Mouse (Mus musculus) heart, postnatal 0 days (tissue): ENCODE results near the gene Trafd1. TPM values are rescaled to one million over a fixed set of nuclear protein-coding genes. Genes with fewer than 3 reads are reported as not detected.

Experiments used
- ATAC-seq: fragments of 200-750 bp; cut with Nextera tagmentation; 2 replicates; pipeline ENCODE4 v1.8.0; 2017; ENCODE audit warnings: low read depth, moderate number of reproducible peaks, moderate library complexity; ENCODE audit not compliant: insufficient read depth
- DNase-seq: peaks from one replicate; pipeline ENCODE4 v3.0.0-alpha.2; 2016; ENCODE audit warnings: low spot score
- H3K27ac ChIP-seq: fragments of 300-500 bp; sonication (generic); 2 replicates; pipeline ENCODE4 v1.5.1; 2014; ENCODE audit warnings: low read depth, mild to moderate bottlenecking
- H3K27me3 ChIP-seq: fragments of 300-500 bp; sonication (generic); 2 replicates; pipeline ENCODE4 v1.6.1; 2014; ENCODE audit warnings: low read length, mixed read lengths; ENCODE audit not compliant: control insufficient read depth, insufficient read depth
- H3K36me3 ChIP-seq: fragments of 300-500 bp; sonication (generic); replicated peaks from 2 replicates; pipeline ENCODE4 v1.6.1; 2014; ENCODE audit warnings: low read length, mixed read lengths; ENCODE audit not compliant: control insufficient read depth, insufficient read depth
- H3K4me1 ChIP-seq: fragments of 300-500 bp; sonication (generic); 2 replicates; pipeline ENCODE4 v1.6.1; 2014; ENCODE audit warnings: antibody characterized with exemption; ENCODE audit not compliant: control insufficient read depth, insufficient read depth
- H3K4me2 ChIP-seq: fragments of 300-500 bp; sonication (generic); 2 replicates; pipeline ENCODE4 v1.6.1; 2014; ENCODE audit warnings: low read depth, mild to moderate bottlenecking, low read length, moderate library complexity
- H3K4me3 ChIP-seq: fragments of 300-500 bp; sonication (generic); 2 replicates; pipeline ENCODE4 v1.5.1; 2014; ENCODE audit warnings: low read depth, low read length
- H3K9ac ChIP-seq: fragments of 300-500 bp; sonication (generic); replicated peaks from 2 replicates; pipeline ENCODE4 v1.6.1; 2014; ENCODE audit warnings: low read depth, low read length, mixed read lengths
- H3K9me3 ChIP-seq: fragments of 300-500 bp; sonication (generic); replicated peaks from 2 replicates; pipeline ENCODE4 v1.6.1; 2016; ENCODE audit warnings: low read length; ENCODE audit not compliant: control insufficient read depth
- CTCF ChIP-seq: IDR thresholded peaks from 2 replicates; pipeline ENCODE4 v1.5.1; 2016; ENCODE audit warnings: antibody characterized with exemption, control low read depth, low read depth
- EP300 ChIP-seq: IDR thresholded peaks from 2 replicates; pipeline ENCODE4 v1.6.1; 2016; ENCODE audit warnings: antibody characterized with exemption, low read depth
- WGBS: fragments of 180-500 bp; shearing (Covaris S2); extraction: QIAGEN DNeasy Blood & Tissue Kit; methylation state at CpG from one replicate; pipeline ENCODE4 v1.1.7; 2014; 5-methylcytosine and 5-hydroxymethylcytosine counted together
- polyA plus RNA-seq: library from polyadenylated mRNA; unstranded; fragments of >200 nt; fragmentation: Nextera tagmentation; extraction: Ambion mirVana; gene quantifications from 2 replicates; pipeline ENCODE4 v1.2.1, GENCODE M21; 2015
- total RNA-seq: library from RNA; depleted of rRNA; stranded (reverse); fragments of >200 nt; gene quantifications from 2 replicates; pipeline ENCODE4 v1.2.3, GENCODE M21; 2014; ENCODE audit warnings: low replicate concordance; rRNA removed

The Trafd1 gene
- total and polyA plus RNA-seq, 2 experiments from 2014 or later: 67.7 to 83.8 TPM

DNA sequence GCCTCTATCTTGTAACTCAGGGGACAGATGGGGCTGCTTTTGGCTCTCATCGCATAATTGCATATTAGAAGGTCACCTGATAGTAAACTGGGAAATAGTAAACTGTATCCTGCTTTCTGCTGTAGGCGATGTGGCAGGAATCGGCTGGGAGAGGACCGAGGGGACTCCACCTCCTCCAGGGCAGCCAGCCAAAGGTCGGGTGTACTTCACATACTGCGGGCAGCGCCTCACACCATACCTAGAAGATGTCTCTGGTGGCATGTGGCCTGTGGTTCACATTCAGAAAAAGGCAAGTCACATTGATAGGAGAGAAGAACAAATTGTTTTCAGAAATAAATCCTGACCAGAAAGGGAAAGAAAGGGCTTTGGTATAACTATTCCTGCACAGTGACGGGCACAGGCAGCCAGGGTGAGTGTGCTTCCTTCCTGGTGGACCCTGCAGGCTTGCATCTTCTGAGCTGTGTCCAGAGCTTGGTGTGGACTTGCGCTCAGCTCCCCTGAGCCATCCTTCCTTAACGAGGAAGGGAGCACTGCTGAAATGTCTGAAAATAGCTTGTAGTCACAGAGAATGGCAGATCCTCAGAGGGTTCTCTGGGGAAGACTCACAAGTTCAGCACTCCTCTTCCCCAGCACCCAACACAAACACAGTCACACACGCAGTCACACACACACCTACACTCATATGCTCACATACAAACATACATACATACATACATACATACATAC, 55.9 kb downstream of the Trafd1 start:
- Histone ChIP-seq H3K4me2 (peak overlapping the region; percentile 32), H3K4me1 (no peaks in the 10 kb centered on the region), H3K27me3 (no peaks in the 10 kb centered on the region), H3K27ac (peak overlapping the region; percentile 76), H3K9me3 (no peaks in the 10 kb centered on the region), H3K9ac (peak overlapping the region; percentile 22; the same call in 1 of the 2 replicates), H3K36me3 (peaks cover 74% of the 10 kb centered on the region), H3K4me3 (peak overlapping the region; percentile 28)
- peak; percentile 47; the same call in 1 of the 2 replicates for ATAC-seq
- WGBS: 53% methylated on average over 11 of the region's 11 CpGs
- TF ChIP-seq EP300: no peak
- TF ChIP-seq CTCF: no peak
- no peak for DNase-seq

DNA sequence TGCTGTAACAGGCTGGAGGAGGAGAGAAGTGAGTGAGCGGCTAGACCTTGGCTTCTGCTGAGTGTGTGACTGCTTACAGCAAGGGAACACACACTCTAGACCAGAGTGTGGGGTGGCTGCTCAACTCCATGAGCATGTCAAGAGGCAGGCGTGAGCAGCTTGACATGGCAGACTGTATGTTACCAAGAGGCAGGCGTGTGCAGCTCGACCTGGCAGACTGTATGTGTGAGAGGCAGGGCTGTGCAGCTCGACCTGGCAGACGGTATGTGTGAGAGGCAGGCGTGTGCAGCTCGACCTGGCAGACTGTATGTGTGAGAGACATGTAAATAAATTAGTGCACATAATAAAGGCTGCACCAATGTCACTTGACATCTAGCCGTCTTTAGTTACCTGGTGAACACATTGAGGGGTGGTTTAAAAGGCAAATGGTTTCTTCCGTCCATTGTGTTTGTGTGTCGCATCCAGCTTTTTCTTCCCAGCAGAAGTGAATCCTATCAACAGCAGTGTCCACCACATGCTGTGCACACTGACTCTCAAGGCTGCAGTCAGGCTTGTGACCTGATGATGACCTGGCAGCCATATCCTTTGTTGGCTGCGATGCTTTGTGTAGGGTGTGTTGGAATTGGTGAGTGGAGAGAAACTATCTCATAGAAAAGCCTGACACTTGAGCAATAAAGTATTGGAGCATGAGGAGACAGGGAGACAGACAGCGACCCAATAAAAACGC, 59.2 kb downstream of the Trafd1 start:
- no peak overlapping the region for H3K27ac ChIP-seq
- H3K4me3 ChIP-seq: no peak overlapping the region
- no peaks in the 10 kb centered on the region for H3K27me3 ChIP-seq
- peaks cover 79% of the 10 kb centered on the region for H3K36me3 ChIP-seq
- no peak for DNase-seq
- H3K4me1 ChIP-seq: no peaks in the 10 kb centered on the region
- WGBS: 91% methylated on average over 14 of the region's 14 CpGs
- H3K9me3 ChIP-seq: no peaks in the 10 kb centered on the region
- no peak overlapping the region for H3K9ac ChIP-seq
- no peak for ATAC-seq
- TF ChIP-seq CTCF: no peak
- TF ChIP-seq EP300: no peak
- H3K4me2 ChIP-seq: no peak overlapping the region

Other genes with a start within 250 kb of the Trafd1 start
- gene Ptpn11, start 194.2 kb downstream of the Trafd1 start, total RNA-seq: 45.0 and 45.5 TPM in 2 replicates
- 23.9 and 24.7 TPM in 2 replicates for gene Ptpn11, start 194.2 kb downstream of the Trafd1 start, polyA plus RNA-seq
- gene Rpl6, start 181.2 kb downstream of the Trafd1 start, total RNA-seq: 472 and 482 TPM in 2 replicates
- gene Rpl6, start 181.2 kb downstream of the Trafd1 start, polyA plus RNA-seq: 287 and 306 TPM in 2 replicates
- gene Hectd4, start 165.4 kb downstream of the Trafd1 start, total RNA-seq: 18.8 and 19.5 TPM in 2 replicates
- 1.8 and 2.0 TPM in 2 replicates for gene Hectd4, start 165.4 kb downstream of the Trafd1 start, polyA plus RNA-seq
- 15.8 and 16.6 TPM in 2 replicates for gene Naa25, start 12.3 kb upstream of the Trafd1 start, total RNA-seq
- 19.9 and 21.4 TPM in 2 replicates for gene Naa25, start 12.3 kb upstream of the Trafd1 start, polyA plus RNA-seq
- gene Tmem116, start 66.3 kb upstream of the Trafd1 start, total RNA-seq: 6.5 and 11.5 TPM in 2 replicates
- 7.0 and 7.5 TPM in 2 replicates for gene Tmem116, start 66.3 kb upstream of the Trafd1 start, polyA plus RNA-seq
- 32.5 and 55.4 TPM in 2 replicates for gene Erp29, start 66.9 kb upstream of the Trafd1 start, total RNA-seq
- gene Erp29, start 66.9 kb upstream of the Trafd1 start, polyA plus RNA-seq: 89.3 and 96.5 TPM in 2 replicates
- gene Adam1b, start 117.8 kb upstream of the Trafd1 start, total RNA-seq: not detected in 2 replicates
- 0.14 TPM in 2 replicates for gene Adam1b, start 117.8 kb upstream of the Trafd1 start, polyA plus RNA-seq
- gene Adam1a, start 159.8 kb upstream of the Trafd1 start, total RNA-seq: 1.5 and 4.1 TPM in 2 replicates
- gene Adam1a, start 159.8 kb upstream of the Trafd1 start, polyA plus RNA-seq: 0.44 and 0.48 TPM in 2 replicates
- 0.11 and 0.15 TPM in 2 replicates for gene Gm42878, start 159.8 kb upstream of the Trafd1 start, total RNA-seq
- not detected in 2 replicates for gene Gm42878, start 159.8 kb upstream of the Trafd1 start, polyA plus RNA-seq
- gene Mapkapk5, start 160.3 kb upstream of the Trafd1 start, total RNA-seq: 61.7 and 65.2 TPM in 2 replicates
- 30.6 and 31.0 TPM in 2 replicates for gene Mapkapk5, start 160.3 kb upstream of the Trafd1 start, polyA plus RNA-seq
- gene Aldh2, start 208.2 kb upstream of the Trafd1 start, total RNA-seq: 101 and 114 TPM in 2 replicates
- 126 and 127 TPM in 2 replicates for gene Aldh2, start 208.2 kb upstream of the Trafd1 start, polyA plus RNA-seq
- 12.3 and 17.3 TPM in 2 replicates for gene Acad12, start 233.3 kb upstream of the Trafd1 start, total RNA-seq
- 6.9 and 8.8 TPM in 2 replicates for gene Acad12, start 233.3 kb upstream of the Trafd1 start, polyA plus RNA-seq